Mouse (Mus musculus) layer of hippocampus, postnatal 14 days (tissue): Measurements from ENCODE around the gene Gls. TPM values are rescaled to one million over a fixed set of nuclear protein-coding genes. Genes with fewer than 3 reads are reported as not detected.

Source experiments
- DNase-seq, 2 experiments: peaks; one replicate each; pipeline ENCODE4 v3.0.0; 2021 to 2022; ENCODE audit warnings: low spot score in 2 of 2, mixed read lengths in 1 of 2
- total RNA-seq, 2 experiments: library from RNA; stranded (reverse); gene quantifications; 2 replicates each; pipeline ENCODE4 v1.2.3; 2021

Gls gene
- total RNA-seq, 2 experiments from 2014 or later: 353 to 381 TPM

- no peak for DNase-seq
Measured at GRCm38 (mm10) chr1:52129794-52130193, 103.2 kb downstream of the Gls start.

GRCm38 (mm10) chr1:52127350-52127749, 105.7 kb downstream of the Gls start:
- DNase-seq: no peak

- DNase-seq: no peak
Measured at GRCm38 (mm10) chr1:52124818-52125217, 108.2 kb downstream of the Gls start.

DNA sequence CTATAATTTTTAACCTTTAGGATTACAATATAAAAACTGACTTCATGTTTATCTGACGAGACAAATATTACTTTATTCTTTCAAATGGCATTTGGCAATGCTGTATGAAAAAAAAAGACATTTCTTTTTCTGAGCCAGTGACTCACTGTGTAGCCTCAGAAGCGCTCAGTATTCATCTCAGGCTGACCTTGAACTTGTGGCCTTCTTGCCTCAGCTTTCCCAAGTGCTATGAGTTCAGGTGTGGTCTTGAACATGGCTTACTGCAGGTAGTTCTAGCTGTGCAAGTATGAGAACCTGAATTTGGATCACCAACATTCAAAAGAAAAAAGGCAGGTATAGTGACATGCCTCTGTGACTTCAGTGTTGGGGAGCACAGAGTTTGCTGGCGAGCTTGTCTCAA, 112.0 kb downstream of the Gls start:
- no peak for DNase-seq

- no peak for DNase-seq
Measured at GRCm38 (mm10) chr1:52120191-52120590, 112.8 kb downstream of the Gls start.

DNA sequence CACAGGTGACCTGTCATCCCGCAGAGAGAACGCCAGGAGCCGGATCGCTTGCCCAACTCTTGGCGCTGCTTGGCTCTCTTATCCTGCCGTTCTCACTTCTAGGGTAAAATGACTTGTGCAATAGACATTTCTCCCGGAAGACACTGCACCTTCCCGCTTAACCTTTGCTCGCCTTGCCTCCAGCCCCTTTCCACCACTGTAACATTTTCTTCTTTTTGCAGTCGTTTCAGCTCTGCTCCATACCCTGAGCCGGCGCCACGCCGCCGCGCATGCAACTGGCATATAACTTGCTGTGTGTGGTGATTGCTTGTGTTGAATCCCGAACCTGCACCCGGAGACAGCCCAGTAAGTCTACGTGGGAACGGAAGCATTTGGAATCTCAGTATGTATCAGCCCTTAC, 113.3 kb downstream of the Gls start:
- DNase-seq: no peak

DNA sequence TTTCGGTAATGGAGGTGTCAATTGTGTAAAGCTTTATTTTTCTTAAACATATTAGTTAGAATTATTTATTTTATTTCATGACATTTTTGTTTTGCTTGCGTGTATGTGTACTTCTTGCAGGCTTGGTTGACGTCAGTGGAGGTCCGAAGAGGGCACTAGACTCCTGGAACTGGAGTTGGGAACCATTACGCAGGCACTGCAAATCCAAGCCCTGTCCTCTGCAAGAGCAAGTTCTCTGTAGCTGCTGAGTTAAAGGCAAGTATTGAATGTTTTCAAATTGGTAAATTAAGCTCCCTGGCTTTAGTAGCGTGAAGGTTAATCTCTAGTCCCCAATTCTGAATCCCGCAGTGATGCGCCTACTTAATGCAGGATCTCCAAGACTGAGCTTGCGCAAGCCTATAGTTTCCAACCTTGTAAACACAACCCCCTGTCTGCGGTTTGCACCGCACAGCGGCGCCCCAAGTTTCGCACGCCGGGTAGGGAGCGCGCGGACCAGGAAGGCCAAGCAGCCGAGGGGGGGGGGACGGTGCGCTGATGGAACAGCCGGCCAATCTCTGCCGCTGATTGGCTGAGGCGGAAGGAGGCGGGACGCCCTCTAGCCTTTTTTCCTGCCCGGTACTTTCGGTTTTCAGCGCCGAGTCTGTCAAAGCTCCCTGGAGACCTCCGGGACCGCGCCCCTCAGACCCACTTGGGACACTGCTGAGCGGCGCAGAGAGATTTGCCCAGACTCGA, 114.0 kb downstream of the Gls start, which contains the start of gene Stat1:
Gene Stat1 (plus strand): TSS at position 581 of the 732 bp plus-strand sequence.
- peak; percentile 74 to 78 for DNase-seq

DNA sequence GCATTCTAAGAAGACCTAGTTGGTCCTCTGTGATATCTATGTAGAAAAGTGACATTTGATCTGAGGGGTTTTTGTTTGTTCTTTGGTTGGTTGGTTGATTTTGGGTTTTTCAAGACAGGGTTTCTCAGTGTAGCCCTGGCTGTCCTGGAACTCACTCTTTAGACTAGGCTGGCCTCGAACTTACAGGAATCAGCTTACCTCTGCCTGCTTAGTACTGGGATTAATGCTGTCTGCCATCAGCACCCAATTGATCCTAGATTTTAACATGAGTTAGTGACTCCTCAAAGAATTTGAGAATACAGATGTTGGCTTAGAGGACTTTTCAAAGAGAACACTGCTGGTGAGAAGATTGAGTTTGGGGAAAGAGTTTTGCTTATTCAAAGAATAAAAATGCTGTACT, 115.3 kb downstream of the Gls start:
- DNase-seq: no peak

DNA sequence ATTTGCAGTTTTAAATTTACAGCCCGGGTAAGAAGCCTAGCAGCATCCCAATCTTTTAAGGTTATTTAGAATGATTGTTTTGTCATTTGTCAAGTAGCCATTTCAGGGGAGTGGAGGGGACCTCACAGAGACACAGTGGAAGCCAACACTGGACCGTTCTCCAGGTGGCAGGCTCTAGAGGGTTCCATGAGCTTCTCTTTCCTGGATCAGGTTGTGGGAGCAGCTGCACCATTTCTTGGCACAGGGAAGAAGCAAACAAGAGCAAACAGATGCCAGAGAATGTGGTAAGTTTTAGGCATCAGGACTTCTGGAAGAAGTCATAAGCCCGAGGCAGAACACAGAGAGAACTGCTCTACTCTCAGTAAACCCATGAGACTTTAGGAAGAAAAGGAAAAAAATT, 116.6 kb downstream of the Gls start:
- no peak for DNase-seq

DNA sequence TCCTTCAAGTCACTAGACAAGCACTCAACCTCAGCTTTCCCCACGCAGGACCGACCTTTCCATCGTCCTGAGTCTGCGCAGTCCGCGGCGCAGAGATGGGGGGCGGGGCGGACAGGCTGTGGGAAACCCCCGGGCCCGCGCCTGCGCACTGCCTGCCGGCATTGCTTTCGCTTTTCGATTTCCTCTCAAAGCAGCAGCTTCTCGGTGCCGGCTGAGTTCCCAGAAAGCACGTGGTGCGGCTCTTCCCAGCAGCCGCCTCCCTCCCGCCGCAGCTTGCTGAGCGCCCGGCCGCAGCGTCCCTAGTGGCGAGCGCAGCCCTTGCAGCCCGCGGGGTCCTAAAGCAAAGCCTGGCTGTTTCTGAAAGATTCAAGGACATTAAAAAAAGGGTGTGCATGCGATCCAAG, 119.4 kb downstream of the Gls start:
- DNase-seq: peak; percentile 99

Other genes with a start within 250 kb of the Gls start
- gene Stat4, start 246.1 kb downstream of the Gls start, total RNA-seq: under 1 TPM; 0.55 to 0.81 TPM
- gene Stat1, start 113.8 kb downstream of the Gls start, total RNA-seq: 10 to 100 TPM; 15.8 to 17.9 TPM